Mouse (Mus musculus): ENCODE measurements around the gene Ankrd37. TPM values are rescaled to one million over a fixed set of nuclear protein-coding genes. Genes with fewer than 3 reads are reported as not detected.

The Ankrd37 gene
- 14.0 and 18.5 TPM in 2 replicates for polyA plus RNA-seq (2014; fragmentation: Nextera tagmentation; extraction: Ambion mirVana)

GRCm38 (mm10) chr8:46005596-46005995 is at the start of gene Ankrd37:
TSS of gene Ankrd37 (minus strand) at chr8:46005707.
- Histone ChIP-seq H3K4me2 (no peak within 1 kb of the TSS), H3K27ac (ENCODE audit: low read depth, low read length) (no peak within 1 kb of the TSS), H3K4me1 (ENCODE audit: control insufficient read depth, insufficient read depth, low read length) (no peaks in the 10 kb centered on the region), H3K4me3 (ENCODE audit: low read depth, low read length) (no peak within 1 kb of the TSS), H3K36me3 (ENCODE audit: control insufficient read depth, insufficient read depth, low read length) (no peaks in the 10 kb centered on the region), H3K9ac (ENCODE audit: low read length) (no peak within 1 kb of the TSS), H3K9me3 (ENCODE audit: control insufficient read depth, low read length) (no peaks in the 10 kb centered on the region), H3K27me3 (ENCODE audit: control insufficient read depth, insufficient read depth, low read length) (no peaks in the 10 kb centered on the region)
- ATAC-seq (ENCODE audit: low FRiP score) = no peak
- DNase-seq (ENCODE audit: low spot score, missing footprints) = no peak
- 77% methylated on average over 4 of the region's 4 CpGs for WGBS

GRCm38 (mm10) chr8:46040260-46040659 is 34.8 kb upstream of the Ankrd37 start:
- 86% methylated on average over 13 of the region's 13 CpGs for WGBS
- Histone ChIP-seq H3K27ac (ENCODE audit: low read depth, low read length) (no peak overlapping the region), H3K4me3 (ENCODE audit: low read depth, low read length) (no peak overlapping the region), H3K36me3 (ENCODE audit: control insufficient read depth, insufficient read depth, low read length) (no peaks in the 10 kb centered on the region), H3K27me3 (ENCODE audit: control insufficient read depth, insufficient read depth, low read length) (no peaks in the 10 kb centered on the region), H3K9ac (ENCODE audit: low read length) (no peak overlapping the region), H3K9me3 (ENCODE audit: control insufficient read depth, low read length) (no peaks in the 10 kb centered on the region), H3K4me1 (ENCODE audit: control insufficient read depth, insufficient read depth, low read length) (no peaks in the 10 kb centered on the region), H3K4me2 (no peak overlapping the region)
- DNase-seq (ENCODE audit: low spot score, missing footprints) (no peak), ATAC-seq (ENCODE audit: low FRiP score) (no peak)

DNA sequence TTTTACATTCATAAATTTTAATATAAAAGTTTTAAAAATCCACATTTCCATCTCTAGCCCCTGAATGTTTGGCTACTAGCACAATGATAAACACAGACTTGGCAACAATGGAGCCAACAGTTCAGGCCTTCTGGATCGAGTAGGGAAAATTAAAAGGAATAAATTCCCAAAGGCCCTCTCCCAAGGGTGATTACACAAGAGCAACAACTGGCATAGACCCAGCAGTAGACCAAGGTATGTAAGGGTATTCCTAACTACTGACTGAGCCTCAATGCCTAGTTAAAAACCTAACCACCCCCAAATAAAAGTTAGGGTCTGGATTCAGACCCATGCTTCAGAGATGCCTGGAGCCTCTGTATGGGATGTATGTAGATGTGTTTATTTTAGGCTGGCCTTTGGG is 34.2 kb upstream of the Ankrd37 start:
- no peak for DNase-seq (ENCODE audit: low spot score, missing footprints)
- Histone ChIP-seq H3K27me3 (ENCODE audit: control insufficient read depth, insufficient read depth, low read length) (no peaks in the 10 kb centered on the region), H3K4me3 (ENCODE audit: low read depth, low read length) (no peak overlapping the region), H3K9ac (ENCODE audit: low read length) (no peak overlapping the region), H3K9me3 (ENCODE audit: control insufficient read depth, low read length) (no peaks in the 10 kb centered on the region), H3K4me2 (no peak overlapping the region), H3K36me3 (ENCODE audit: control insufficient read depth, insufficient read depth, low read length) (no peaks in the 10 kb centered on the region), H3K4me1 (ENCODE audit: control insufficient read depth, insufficient read depth, low read length) (no peaks in the 10 kb centered on the region), H3K27ac (ENCODE audit: low read depth, low read length) (no peak overlapping the region)
- WGBS = 97% methylated on average over 1 of the region's 1 CpGs
- no peak for ATAC-seq (ENCODE audit: low FRiP score)

DNA sequence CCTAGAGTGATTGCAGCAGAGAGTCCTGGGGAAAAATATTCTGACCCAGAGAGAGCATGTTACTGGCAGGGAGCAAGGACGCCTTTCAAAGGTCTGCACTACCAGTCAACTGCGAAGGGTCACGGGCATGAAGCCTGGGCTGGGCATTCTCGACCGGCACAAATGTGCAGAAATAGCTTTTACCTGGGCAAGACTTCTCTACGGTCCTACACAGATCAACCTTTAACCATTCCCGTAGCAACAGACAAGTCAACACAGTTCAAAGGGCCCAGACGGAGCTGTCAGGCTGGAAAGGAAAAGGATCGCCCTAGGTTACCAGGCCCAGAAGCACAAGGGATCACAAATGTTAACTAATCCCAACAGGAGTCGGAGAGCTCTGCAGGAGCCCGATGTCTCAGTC is 30.7 kb upstream of the Ankrd37 start:
- Histone ChIP-seq H3K27ac (ENCODE audit: low read depth, low read length) (no peak overlapping the region), H3K27me3 (ENCODE audit: control insufficient read depth, insufficient read depth, low read length) (no peaks in the 10 kb centered on the region), H3K36me3 (ENCODE audit: control insufficient read depth, insufficient read depth, low read length) (no peaks in the 10 kb centered on the region), H3K9me3 (ENCODE audit: control insufficient read depth, low read length) (no peaks in the 10 kb centered on the region), H3K4me3 (ENCODE audit: low read depth, low read length) (no peak overlapping the region), H3K4me1 (ENCODE audit: control insufficient read depth, insufficient read depth, low read length) (no peaks in the 10 kb centered on the region), H3K4me2 (no peak overlapping the region), H3K9ac (ENCODE audit: low read length) (no peak overlapping the region)
- no peak for ATAC-seq (ENCODE audit: low FRiP score)
- no peak for DNase-seq (ENCODE audit: low spot score, missing footprints)
- 67% methylated on average over 11 of the region's 11 CpGs for WGBS

GRCm38 (mm10) chr8:46024392-46024791 is 18.9 kb upstream of the Ankrd37 start:
- Histone ChIP-seq H3K27ac (ENCODE audit: low read depth, low read length) (no peak overlapping the region), H3K4me3 (ENCODE audit: low read depth, low read length) (no peak overlapping the region), H3K4me1 (ENCODE audit: control insufficient read depth, insufficient read depth, low read length) (no peaks in the 10 kb centered on the region), H3K27me3 (ENCODE audit: control insufficient read depth, insufficient read depth, low read length) (no peaks in the 10 kb centered on the region), H3K36me3 (ENCODE audit: control insufficient read depth, insufficient read depth, low read length) (no peaks in the 10 kb centered on the region), H3K4me2 (no peak overlapping the region), H3K9ac (ENCODE audit: low read length) (no peak overlapping the region), H3K9me3 (ENCODE audit: control insufficient read depth, low read length) (no peaks in the 10 kb centered on the region)
- WGBS = 70% methylated on average over 4 of the region's 4 CpGs
- ATAC-seq (ENCODE audit: low FRiP score) (no peak), DNase-seq (ENCODE audit: low spot score, missing footprints) (no peak)

DNA sequence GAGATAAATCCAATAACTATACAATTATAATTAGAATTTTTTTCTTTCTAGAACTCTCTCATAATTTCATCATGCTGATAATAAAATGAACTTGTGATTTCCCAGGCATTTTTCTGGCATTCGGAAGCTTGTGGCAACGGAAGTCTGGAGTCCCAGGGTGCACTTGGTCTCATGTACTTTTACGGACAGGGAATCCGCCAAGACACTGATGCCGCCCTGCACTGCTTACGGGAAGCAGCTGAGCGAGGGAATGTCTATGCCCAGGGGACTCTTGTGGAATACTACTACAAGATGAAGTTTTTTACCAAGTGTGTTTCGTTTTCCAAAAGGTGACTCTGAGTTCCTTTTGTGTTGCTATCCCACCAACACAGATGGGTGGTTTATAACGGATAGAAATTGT is 17.3 kb upstream of the Ankrd37 start:
- no peak overlapping the region for H3K4me2 ChIP-seq
- no peaks in the 10 kb centered on the region for H3K36me3 ChIP-seq (ENCODE audit: control insufficient read depth, insufficient read depth, low read length)
- H3K9me3 ChIP-seq (ENCODE audit: control insufficient read depth, low read length) = no peaks in the 10 kb centered on the region
- no peak overlapping the region for H3K9ac ChIP-seq (ENCODE audit: low read length)
- no peak overlapping the region for H3K27ac ChIP-seq (ENCODE audit: low read depth, low read length)
- H3K4me3 ChIP-seq (ENCODE audit: low read depth, low read length) = no peak overlapping the region
- H3K27me3 ChIP-seq (ENCODE audit: control insufficient read depth, insufficient read depth, low read length) = no peaks in the 10 kb centered on the region
- no peaks in the 10 kb centered on the region for H3K4me1 ChIP-seq (ENCODE audit: control insufficient read depth, insufficient read depth, low read length)
- no peak for ATAC-seq (ENCODE audit: low FRiP score)
- no peak for DNase-seq (ENCODE audit: low spot score, missing footprints)
- WGBS = 95% methylated on average over 9 of the region's 9 CpGs

DNA sequence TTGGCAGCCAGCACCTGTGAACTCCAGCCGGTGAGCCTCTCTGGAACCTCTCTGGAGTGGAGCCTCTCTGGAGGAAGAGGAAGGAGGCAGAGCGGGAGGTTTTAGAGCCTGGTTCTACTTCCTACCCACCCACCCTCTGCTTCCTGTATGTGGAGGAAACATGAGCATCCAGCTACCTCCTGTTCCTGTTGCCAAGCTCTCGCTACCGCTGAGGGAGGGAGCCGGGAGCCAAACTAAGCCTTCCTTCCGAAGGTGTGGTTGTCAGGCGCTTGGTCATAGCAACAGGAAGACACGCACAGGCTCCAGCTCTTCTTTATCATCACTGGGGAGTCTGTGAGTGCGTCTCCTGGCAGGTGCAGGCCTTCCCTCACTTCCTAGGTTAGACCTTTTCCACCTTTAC is 16.7 kb upstream of the Ankrd37 start:
- Histone ChIP-seq H3K4me3 (ENCODE audit: low read depth, low read length) (no peak overlapping the region), H3K36me3 (ENCODE audit: control insufficient read depth, insufficient read depth, low read length) (no peaks in the 10 kb centered on the region), H3K9me3 (ENCODE audit: control insufficient read depth, low read length) (no peaks in the 10 kb centered on the region), H3K4me2 (no peak overlapping the region), H3K27ac (ENCODE audit: low read depth, low read length) (no peak overlapping the region), H3K9ac (ENCODE audit: low read length) (no peak overlapping the region), H3K4me1 (ENCODE audit: control insufficient read depth, insufficient read depth, low read length) (no peaks in the 10 kb centered on the region), H3K27me3 (ENCODE audit: control insufficient read depth, insufficient read depth, low read length) (no peaks in the 10 kb centered on the region)
- 92% methylated on average over 9 of the region's 9 CpGs for WGBS
- ATAC-seq (ENCODE audit: low FRiP score) (no peak), DNase-seq (ENCODE audit: low spot score, missing footprints) (no peak)

- ATAC-seq (ENCODE audit: low FRiP score) (peak; percentile 50), DNase-seq (ENCODE audit: low spot score, missing footprints) (peak; percentile 89)
- Histone ChIP-seq H3K36me3 (ENCODE audit: control insufficient read depth, insufficient read depth, low read length) (no peaks in the 10 kb centered on the region), H3K9me3 (ENCODE audit: control insufficient read depth, low read length) (no peaks in the 10 kb centered on the region), H3K27ac (ENCODE audit: low read depth, low read length) (no peak overlapping the region), H3K9ac (ENCODE audit: low read length) (no peak overlapping the region), H3K4me1 (ENCODE audit: control insufficient read depth, insufficient read depth, low read length) (peaks cover 7% of the 10 kb centered on the region; the same call in 1 of the 2 replicates), H3K27me3 (ENCODE audit: control insufficient read depth, insufficient read depth, low read length) (no peaks in the 10 kb centered on the region), H3K4me2 (peak overlapping the region; percentile 34), H3K4me3 (ENCODE audit: low read depth, low read length) (no peak overlapping the region)
- WGBS = 13% methylated on average over 17 of the region's 17 CpGs
These were observed 5.5 kb upstream of the Ankrd37 start for GRCm38 (mm10) chr8:46010746-46011680.

GRCm38 (mm10) chr8:46010306-46010705 is 4.8 kb upstream of the Ankrd37 start:
- no peak for DNase-seq (ENCODE audit: low spot score, missing footprints)
- H3K4me1 ChIP-seq (ENCODE audit: control insufficient read depth, insufficient read depth, low read length) = peaks cover 7% of the 10 kb centered on the region; the same call in 1 of the 2 replicates
- no peaks in the 10 kb centered on the region for H3K27me3 ChIP-seq (ENCODE audit: control insufficient read depth, insufficient read depth, low read length)
- H3K4me2 ChIP-seq = peak overlapping the region; percentile 34
- no peak overlapping the region for H3K9ac ChIP-seq (ENCODE audit: low read length)
- ATAC-seq (ENCODE audit: low FRiP score) = peak; percentile 46; the same call in 1 of the 2 replicates
- no peaks in the 10 kb centered on the region for H3K36me3 ChIP-seq (ENCODE audit: control insufficient read depth, insufficient read depth, low read length)
- H3K9me3 ChIP-seq (ENCODE audit: control insufficient read depth, low read length) = no peaks in the 10 kb centered on the region
- H3K27ac ChIP-seq (ENCODE audit: low read depth, low read length) = no peak overlapping the region
- no peak overlapping the region for H3K4me3 ChIP-seq (ENCODE audit: low read depth, low read length)
- 48% methylated on average over 2 of the region's 2 CpGs for WGBS
